Mouse (Mus musculus) stomach, embryonic 14.5 days (tissue): Measurements from ENCODE around the gene Spata17. TPM values are rescaled to one million over a fixed set of nuclear protein-coding genes. Genes with fewer than 3 reads are reported as not detected.

ENCODE experiments used
- ATAC-seq: fragments of 200-750 bp; cut with Nextera tagmentation; 2 replicates; pipeline ENCODE4 v1.8.0; 2017; ENCODE audit warnings: low read depth, moderate TSS enrichment; ENCODE audit not compliant: insufficient number of reproducible peaks, insufficient read depth, low FRiP score
- H3K27ac ChIP-seq: fragments of 300-500 bp; sonication (generic); 2 replicates; pipeline ENCODE4 v1.5.1; 2014; ENCODE audit warnings: mild to moderate bottlenecking, low read length, moderate library complexity, mixed read lengths
- H3K27me3 ChIP-seq: fragments of 300-500 bp; sonication (generic); 2 replicates; pipeline ENCODE4 v1.6.1; 2014; ENCODE audit warnings: low read length, control low read depth, mixed read lengths; ENCODE audit not compliant: control insufficient read depth, insufficient read depth
- H3K36me3 ChIP-seq: fragments of 300-500 bp; sonication (generic); 2 replicates; pipeline ENCODE4 v1.6.1; 2014; ENCODE audit warnings: mild to moderate bottlenecking, control low read depth, low read length, moderate library complexity, mixed read lengths; ENCODE audit not compliant: control insufficient read depth, insufficient read depth
- H3K4me1 ChIP-seq: fragments of 300-500 bp; sonication (generic); 2 replicates; pipeline ENCODE4 v1.6.1; 2014; ENCODE audit warnings: low read length, control low read depth, mixed read lengths; ENCODE audit not compliant: control insufficient read depth, insufficient read depth
- H3K4me2 ChIP-seq: fragments of 300-500 bp; sonication (generic); replicated peaks from 2 replicates; pipeline ENCODE4 v1.6.1; 2014; ENCODE audit warnings: low read depth, low read length, control low read depth
- H3K4me3 ChIP-seq: fragments of 300-500 bp; sonication (generic); 2 replicates; pipeline ENCODE4 v1.5.1; 2014; ENCODE audit warnings: low read depth, low read length, control low read depth
- H3K9ac ChIP-seq: fragments of 300-500 bp; sonication (generic); replicated peaks from 2 replicates; pipeline ENCODE4 v1.6.1; 2014; ENCODE audit warnings: low read depth, mild to moderate bottlenecking, control low read depth, low read length, moderate library complexity, mixed read lengths
- H3K9me3 ChIP-seq: fragments of 300-500 bp; sonication (generic); 2 replicates; pipeline ENCODE4 v1.6.1; 2016; ENCODE audit warnings: low read depth, low read length, control low read depth; ENCODE audit not compliant: control insufficient read depth
- WGBS: fragments of 180-500 bp; shearing (Covaris S2); extraction: QIAGEN DNeasy Blood & Tissue Kit; methylation state at CpG from one replicate; pipeline ENCODE4 v1.1.7; 2014; 5-methylcytosine and 5-hydroxymethylcytosine counted together
- polyA plus RNA-seq: library from polyadenylated mRNA; unstranded; fragments of >200 nt; fragmentation: Nextera tagmentation; extraction: Ambion mirVana; gene quantifications from 2 replicates; pipeline ENCODE4 v1.2.1, GENCODE M21; 2014

Spata17 gene
- polyA plus RNA-seq, 1 experiment from 2014 or later, result 0.61 TPM

DNA sequence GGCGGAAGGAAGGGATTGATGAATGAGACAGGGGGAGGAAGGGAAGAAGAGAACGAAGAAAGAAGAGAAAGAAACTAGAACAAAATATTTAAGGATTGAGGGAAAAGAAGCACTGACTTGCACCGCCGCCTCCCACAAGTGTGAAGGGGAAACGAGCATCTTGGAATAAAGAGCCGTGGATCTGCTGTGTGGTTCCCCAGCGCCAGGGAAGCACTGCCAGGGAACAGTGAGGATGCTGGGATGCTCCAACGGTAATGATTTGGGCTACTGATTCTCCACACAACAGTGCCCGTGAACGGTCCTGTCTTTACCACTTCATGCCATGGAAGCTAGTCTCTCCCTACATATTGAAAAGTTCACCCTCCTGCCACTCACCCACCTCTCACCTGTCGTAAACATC is 89.5 kb downstream of the Spata17 start:
- Histone ChIP-seq H3K27me3 (no peaks in the 10 kb centered on the region), H3K9me3 (no peaks in the 10 kb centered on the region), H3K4me1 (no peaks in the 10 kb centered on the region), H3K4me2 (no peak overlapping the region), H3K27ac (no peak overlapping the region), H3K9ac (no peak overlapping the region), H3K4me3 (no peak overlapping the region), H3K36me3 (no peaks in the 10 kb centered on the region)
- WGBS, result 81% methylated on average over 11 of the region's 11 CpGs
- ATAC-seq, result no peak

DNA sequence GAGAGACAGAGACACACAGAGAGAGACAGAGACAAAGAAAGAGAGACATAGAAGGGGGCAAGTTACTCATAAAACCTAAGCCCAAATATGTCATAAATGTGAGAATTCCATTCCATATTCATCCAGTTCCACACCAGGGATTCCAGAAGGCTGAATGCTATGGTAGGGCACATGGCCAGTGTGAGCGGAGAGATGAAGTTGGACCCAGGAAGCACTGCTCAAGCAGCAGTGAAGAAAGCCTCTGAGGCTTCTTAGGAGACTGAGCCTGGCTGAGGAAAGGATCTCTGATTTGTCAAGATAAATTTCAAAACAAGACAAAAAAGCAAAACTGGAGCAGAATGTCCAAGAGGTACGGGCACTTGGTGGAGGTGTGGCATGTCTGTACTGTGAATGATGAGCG is 90.3 kb downstream of the Spata17 start:
- 66% methylated on average over 3 of the region's 3 CpGs for WGBS
- Histone ChIP-seq H3K4me3 (no peak overlapping the region), H3K4me2 (no peak overlapping the region), H3K9me3 (no peaks in the 10 kb centered on the region), H3K4me1 (no peaks in the 10 kb centered on the region), H3K27ac (no peak overlapping the region), H3K36me3 (no peaks in the 10 kb centered on the region), H3K27me3 (no peaks in the 10 kb centered on the region), H3K9ac (no peak overlapping the region)
- ATAC-seq, result no peak

DNA sequence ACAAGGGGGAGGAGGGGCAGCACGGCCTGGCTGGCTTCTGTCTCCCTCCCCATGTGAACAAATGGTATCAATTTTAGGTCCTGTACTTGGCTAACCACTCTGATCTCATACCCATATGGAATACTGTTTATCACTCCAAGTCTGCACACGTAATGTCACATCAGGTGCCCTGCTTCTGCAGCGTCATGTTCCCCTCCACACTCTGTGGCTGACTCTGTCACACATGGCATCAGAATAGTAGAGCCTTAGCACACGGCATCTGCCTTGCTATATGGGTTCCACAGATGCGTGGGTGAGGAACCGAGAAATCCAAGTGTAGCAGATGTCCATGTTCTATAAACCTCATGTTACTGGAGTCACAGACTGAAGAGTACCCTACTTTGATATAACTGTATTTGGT is 96.0 kb downstream of the Spata17 start:
- 88% methylated on average over 6 of the region's 6 CpGs for WGBS
- no peak for ATAC-seq

DNA sequence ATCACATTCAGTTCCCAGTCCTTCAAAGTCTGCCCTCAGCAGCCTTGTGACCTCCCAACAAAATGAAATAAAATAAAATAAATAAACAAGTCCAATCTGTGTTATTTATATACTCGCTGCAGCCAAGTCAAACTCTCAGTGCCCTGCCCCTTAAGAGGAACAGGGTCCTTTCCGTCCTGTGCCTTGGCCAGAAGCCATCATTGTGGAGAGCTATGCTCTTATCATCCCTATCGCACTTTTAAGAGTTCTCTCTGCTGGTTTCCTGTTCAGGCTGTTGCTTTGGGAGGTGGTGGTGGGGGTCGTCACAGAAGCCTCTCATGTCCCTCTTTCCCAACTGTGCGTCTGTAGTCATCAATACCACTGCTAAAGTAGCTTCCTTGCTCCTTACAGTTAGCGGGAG is 97.2 kb downstream of the Spata17 start:
- Histone ChIP-seq H3K36me3 (no peaks in the 10 kb centered on the region), H3K9ac (no peak overlapping the region), H3K27ac (no peak overlapping the region), H3K4me1 (no peaks in the 10 kb centered on the region), H3K4me2 (no peak overlapping the region), H3K4me3 (no peak overlapping the region), H3K9me3 (0 out of 2 replicates have a peak, but pooled peaks cover 3% of the 10 kb centered on the region), H3K27me3 (no peaks in the 10 kb centered on the region)
- ATAC-seq, result no peak
- 74% methylated on average over 6 of the region's 6 CpGs for WGBS

More for the DNA sequence above, 96.0 kb downstream of the Spata17 start:
- Histone ChIP-seq H3K4me3 (no peak overlapping the region), H3K9ac (no peak overlapping the region), H3K36me3 (no peaks in the 10 kb centered on the region), H3K27me3 (no peaks in the 10 kb centered on the region), H3K4me2 (no peak overlapping the region), H3K4me1 (no peaks in the 10 kb centered on the region), H3K27ac (no peak overlapping the region), H3K9me3 (no peaks in the 10 kb centered on the region)

DNA sequence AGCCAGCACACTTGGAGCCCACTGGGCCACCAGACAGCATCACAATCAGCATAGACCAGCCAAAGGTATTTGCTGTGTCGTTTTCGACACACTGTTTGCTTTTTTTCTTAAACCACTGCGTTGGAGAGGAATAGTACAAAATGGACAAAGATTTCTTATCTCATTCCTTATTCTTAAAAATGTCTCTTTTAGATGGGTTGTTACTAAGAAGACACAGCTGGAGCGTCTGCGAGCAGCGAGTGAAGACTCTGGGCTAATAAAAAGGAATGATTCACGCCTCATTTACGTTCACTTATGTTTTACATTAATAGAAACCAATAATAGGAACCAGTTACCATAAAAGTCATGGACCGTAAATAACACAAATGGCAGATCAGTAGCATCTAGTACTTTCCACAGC is 101.5 kb downstream of the Spata17 start:
- Histone ChIP-seq H3K9me3 (0 out of 2 replicates have a peak, but pooled peaks cover 3% of the 10 kb centered on the region), H3K4me1 (no peaks in the 10 kb centered on the region), H3K4me2 (no peak overlapping the region), H3K36me3 (no peaks in the 10 kb centered on the region), H3K27me3 (no peaks in the 10 kb centered on the region), H3K4me3 (no peak overlapping the region), H3K27ac (no peak overlapping the region), H3K9ac (no peak overlapping the region)
- ATAC-seq, result no peak
- 89% methylated on average over 9 of the region's 9 CpGs for WGBS

DNA sequence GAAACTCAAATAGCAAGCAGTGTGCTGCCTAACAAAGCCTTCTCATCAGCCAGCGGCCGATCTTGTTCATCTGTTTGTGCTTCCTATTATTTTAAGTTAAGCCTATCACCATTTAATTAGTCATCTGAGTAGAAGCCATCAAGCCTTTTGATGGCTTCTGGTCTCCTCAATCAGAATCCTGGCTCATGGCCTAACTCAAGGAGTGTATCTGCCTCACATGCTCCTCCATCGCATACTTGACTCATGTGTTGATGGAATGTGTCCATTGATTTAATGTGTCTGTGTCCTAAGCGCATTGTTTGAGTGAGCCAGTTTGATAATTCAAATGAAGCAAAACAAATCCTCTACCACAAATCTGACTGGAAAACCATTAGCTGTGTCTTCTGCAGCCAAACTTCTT is 113.1 kb downstream of the Spata17 start:
- WGBS, result 84% methylated on average over 4 of the region's 4 CpGs
- H3K9me3 ChIP-seq, result no peaks in the 10 kb centered on the region
- H3K36me3 ChIP-seq, result no peaks in the 10 kb centered on the region
- H3K4me2 ChIP-seq, result no peak overlapping the region
- no peaks in the 10 kb centered on the region for H3K27me3 ChIP-seq
- no peaks in the 10 kb centered on the region for H3K4me1 ChIP-seq
- no peak for ATAC-seq
- H3K4me3 ChIP-seq, result no peak overlapping the region
- no peak overlapping the region for H3K9ac ChIP-seq
- no peak overlapping the region for H3K27ac ChIP-seq

DNA sequence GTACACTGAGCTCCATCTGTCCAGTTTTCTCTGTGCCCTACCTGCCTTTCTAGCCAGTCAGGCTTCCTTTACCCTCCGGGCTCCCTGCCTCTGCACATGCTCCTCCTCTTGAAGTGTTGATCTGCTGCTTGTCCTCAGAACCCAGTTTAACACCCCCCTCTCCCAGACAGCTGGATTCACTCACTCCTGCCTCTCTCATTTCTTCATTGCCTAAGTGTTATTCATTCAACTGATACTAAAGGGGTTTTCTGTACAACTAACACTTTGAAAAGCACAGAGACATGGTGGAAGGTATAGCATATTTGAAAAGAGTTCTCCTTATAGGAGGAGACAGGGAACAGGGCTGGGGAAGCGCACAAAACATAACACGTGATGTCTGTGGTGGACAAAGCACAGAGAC is 114.1 kb downstream of the Spata17 start:
- no peak for ATAC-seq
- Histone ChIP-seq H3K9ac (no peak overlapping the region), H3K4me1 (no peaks in the 10 kb centered on the region), H3K4me3 (no peak overlapping the region), H3K4me2 (no peak overlapping the region), H3K27ac (no peak overlapping the region), H3K36me3 (no peaks in the 10 kb centered on the region), H3K27me3 (no peaks in the 10 kb centered on the region), H3K9me3 (no peaks in the 10 kb centered on the region)
- WGBS, result 49% methylated on average over 3 of the region's 3 CpGs

DNA sequence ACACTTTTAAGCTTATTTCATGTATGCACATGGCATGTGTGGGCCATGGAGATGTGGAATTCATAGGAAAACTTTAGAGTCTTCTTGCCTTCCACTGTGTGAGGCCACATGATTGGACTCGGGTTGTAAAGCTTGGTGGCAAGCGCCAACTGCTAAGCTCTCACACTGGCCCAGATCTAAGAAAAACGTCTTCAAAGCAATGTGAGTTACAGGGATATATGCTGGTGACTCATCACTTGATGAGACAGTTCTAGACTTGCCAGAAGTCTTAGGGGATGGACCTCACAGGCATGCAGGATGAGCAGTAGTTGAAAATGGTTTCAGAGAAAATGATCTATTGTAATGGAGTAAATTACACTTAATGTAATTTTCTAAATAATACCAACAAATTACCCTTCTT is 114.6 kb downstream of the Spata17 start:
- Histone ChIP-seq H3K9ac (no peak overlapping the region), H3K36me3 (no peaks in the 10 kb centered on the region), H3K27me3 (no peaks in the 10 kb centered on the region), H3K4me3 (no peak overlapping the region), H3K27ac (no peak overlapping the region), H3K4me1 (no peaks in the 10 kb centered on the region), H3K4me2 (no peak overlapping the region), H3K9me3 (no peaks in the 10 kb centered on the region)
- 81% methylated on average over 3 of the region's 3 CpGs for WGBS
- ATAC-seq, result no peak

DNA sequence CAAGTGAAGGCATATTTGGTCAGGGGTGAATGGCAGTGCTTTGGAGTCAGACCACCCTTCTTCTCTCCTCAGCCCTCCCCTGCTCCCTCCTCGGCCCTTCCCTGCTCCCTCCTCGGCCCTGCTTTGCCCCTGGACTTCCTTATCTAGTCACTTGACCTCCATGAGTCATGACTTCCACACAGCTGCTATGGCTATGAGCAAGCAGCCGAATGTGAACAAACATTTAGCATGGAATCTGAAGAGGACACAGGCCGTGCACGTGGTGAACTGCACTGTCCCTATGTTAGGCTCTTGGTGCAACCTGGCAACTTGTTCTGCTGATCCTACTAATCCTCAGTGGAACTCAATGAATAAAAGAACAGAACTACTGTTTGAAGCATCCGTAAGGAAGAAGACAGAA is 117.0 kb downstream of the Spata17 start:
- WGBS, result 54% methylated on average over 6 of the region's 6 CpGs
- ATAC-seq, result no peak

More for the DNA sequence above, 117.0 kb downstream of the Spata17 start:
- Histone ChIP-seq H3K36me3 (no peaks in the 10 kb centered on the region), H3K9me3 (no peaks in the 10 kb centered on the region), H3K4me2 (no peak overlapping the region), H3K9ac (no peak overlapping the region), H3K4me3 (no peak overlapping the region), H3K4me1 (no peaks in the 10 kb centered on the region), H3K27ac (no peak overlapping the region), H3K27me3 (no peaks in the 10 kb centered on the region)
